Mouse (Mus musculus): ENCODE results near the gene Cyp20a1.
A peak's percentile ranks its signal among the peaks of the same experiment; 100 is the strongest.

Cyp20a1 gene

GRCm38 (mm10) chr1:60342808-60343629 lies at the start of gene Cyp20a1:
TSS of gene Cyp20a1 (plus strand) at chr1:60343323.
- peak; percentile 94 for DNase-seq (ENCODE audit: low read depth)

GRCm38 (mm10) chr1:60293921-60294320 lies 49.2 kb upstream of the Cyp20a1 start:
- DNase-seq (ENCODE audit: low read depth), result no peak

- DNase-seq (ENCODE audit: low read depth), result no peak
These were observed 720 bp downstream of the Cyp20a1 start for GRCm38 (mm10) chr1:60343630-60344455.

- DNase-seq (ENCODE audit: low read depth), result no peak
These were observed 1.5 kb downstream of the Cyp20a1 start for GRCm38 (mm10) chr1:60344670-60345069.

GRCm38 (mm10) chr1:60345712-60346111 lies 2.6 kb downstream of the Cyp20a1 start:
- no peak for DNase-seq (ENCODE audit: low read depth)

- DNase-seq (ENCODE audit: low read depth), result peak; percentile 58
These were observed 9.7 kb downstream of the Cyp20a1 start for GRCm38 (mm10) chr1:60352786-60353185.

- peak; percentile 49 for DNase-seq (ENCODE audit: low read depth)
These were observed 18.5 kb downstream of the Cyp20a1 start for GRCm38 (mm10) chr1:60361626-60362025.

GRCm38 (mm10) chr1:60376556-60376955 lies 33.4 kb downstream of the Cyp20a1 start:
- peak; percentile 45 for DNase-seq (ENCODE audit: low read depth)

- no peak for DNase-seq (ENCODE audit: low read depth)
These were observed 38.8 kb downstream of the Cyp20a1 start for GRCm38 (mm10) chr1:60381910-60382309.

- peak; percentile 72 for DNase-seq (ENCODE audit: low read depth)
These were observed 61.7 kb downstream of the Cyp20a1 start for GRCm38 (mm10) chr1:60404848-60405247.

GRCm38 (mm10) chr1:60408501-60409167 lies 65.5 kb downstream of the Cyp20a1 start:
- peak; percentile 64 for DNase-seq (ENCODE audit: low read depth)

GRCm38 (mm10) chr1:60409168-60409828 lies 66.2 kb downstream of the Cyp20a1 start, which contains the start of gene Abi2:
TSS of gene Abi2 (plus strand) at chr1:60409619.
- peak; percentile 77 for DNase-seq (ENCODE audit: low read depth)

GRCm38 (mm10) chr1:60409928-60410817 lies 67.0 kb downstream of the Cyp20a1 start:
- DNase-seq (ENCODE audit: low read depth), result peak; percentile 58

- peak; percentile 85 for DNase-seq (ENCODE audit: low read depth)
These were observed 73.6 kb downstream of the Cyp20a1 start for GRCm38 (mm10) chr1:60416724-60417123.

- DNase-seq (ENCODE audit: low read depth), result peak; percentile 63
These were observed 80.8 kb downstream of the Cyp20a1 start for GRCm38 (mm10) chr1:60423882-60424281.

- peak; percentile 29 for DNase-seq (ENCODE audit: low read depth)
These were observed 85.2 kb downstream of the Cyp20a1 start for GRCm38 (mm10) chr1:60428341-60428740.

GRCm38 (mm10) chr1:60428932-60429331 lies 85.8 kb downstream of the Cyp20a1 start:
- DNase-seq (ENCODE audit: low read depth), result peak; percentile 43

- DNase-seq (ENCODE audit: low read depth), result no peak
These were observed 88.4 kb downstream of the Cyp20a1 start for GRCm38 (mm10) chr1:60431531-60431930.

- no peak for DNase-seq (ENCODE audit: low read depth)
These were observed 89.4 kb downstream of the Cyp20a1 start for GRCm38 (mm10) chr1:60432497-60432896.
